Mouse (Mus musculus): ENCODE data around the gene Cyp2c68.
"Not testable (repeated sequence)": the region's sequence is repeated elsewhere in the genome, so short reads cannot be mapped to it uniquely, and the experiment has no call there.

Gene Cyp2c68

DNA sequence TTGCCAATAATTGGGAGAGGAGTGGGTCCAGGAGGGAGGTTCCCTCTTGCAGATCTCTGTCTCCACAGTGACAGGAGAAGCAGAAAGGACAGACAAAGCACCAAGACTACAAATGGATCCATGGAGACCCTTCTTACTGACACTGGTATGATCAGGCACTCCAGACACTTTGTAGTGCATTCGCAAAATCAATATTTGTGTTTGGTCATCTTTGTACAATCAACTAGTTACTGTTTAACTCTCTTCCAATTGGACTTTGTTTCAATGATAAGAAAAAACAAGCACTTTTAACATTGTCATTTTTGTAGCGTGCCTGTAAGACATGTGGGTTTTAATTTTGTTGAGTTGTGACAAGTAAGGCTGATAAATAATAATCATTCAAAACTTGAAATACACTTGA lies at the start of gene Cyp2c68:
Gene Cyp2c68, minus strand, starts transcription at position 135 of the 400 bp plus-strand sequence.
- no peak for DNase-seq (ENCODE audit: extremely low read depth, insufficient read length, low spot score)

DNA sequence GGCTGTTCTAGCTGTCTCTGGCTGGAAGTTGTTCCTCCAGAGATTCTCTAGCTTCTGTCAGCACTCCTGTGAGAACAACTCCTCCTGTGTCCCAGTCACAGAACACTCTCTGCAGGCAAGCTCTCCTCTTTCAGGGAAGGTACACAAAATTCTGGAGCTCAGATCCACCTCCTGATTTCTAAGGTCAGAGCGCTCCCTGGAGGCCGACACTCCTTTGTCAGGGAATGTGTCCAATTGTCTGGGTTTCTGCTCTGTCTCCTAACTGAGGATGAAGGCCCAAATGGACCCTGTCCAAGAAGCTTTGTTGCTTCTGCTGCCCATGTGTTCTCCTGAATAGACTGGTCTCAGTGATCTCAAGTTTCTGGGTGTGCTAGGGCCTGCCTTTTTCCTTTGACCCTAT lies 44.6 kb upstream of the Cyp2c68 start:
- not testable (repeated sequence) for DNase-seq (ENCODE audit: extremely low read depth, insufficient read length, low spot score)

DNA sequence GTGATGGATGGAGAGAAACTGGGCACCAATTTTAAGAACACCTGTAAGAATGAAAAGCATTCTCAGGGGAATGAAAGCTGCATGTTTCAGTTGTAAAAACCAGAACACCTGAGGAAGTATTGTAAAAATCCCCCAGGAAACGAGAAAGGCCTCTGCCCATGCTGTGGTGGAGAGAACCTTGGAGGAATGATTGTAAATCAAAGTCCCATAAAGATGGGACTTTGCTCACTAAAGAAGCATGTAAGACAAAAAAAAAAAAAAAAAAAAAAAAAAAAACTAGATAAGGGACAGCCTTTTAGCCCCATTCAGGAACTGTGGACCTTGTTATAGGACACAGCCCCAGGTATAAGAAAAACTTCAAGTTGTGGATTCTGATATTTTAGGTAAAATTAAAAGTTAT lies 4.5 kb upstream of the Cyp2c68 start:
- DNase-seq (ENCODE audit: extremely low read depth, insufficient read length, low spot score), result no peak

- DNase-seq (ENCODE audit: extremely low read depth, insufficient read length, low spot score), result not testable (repeated sequence)
These were observed 3.5 kb upstream of the Cyp2c68 start for GRCm38 (mm10) chr19:39744361-39744760.

GRCm38 (mm10) chr19:39711116-39711515 lies 29.7 kb downstream of the Cyp2c68 start:
- DNase-seq (ENCODE audit: extremely low read depth, insufficient read length, low spot score), result not testable (repeated sequence)

DNA sequence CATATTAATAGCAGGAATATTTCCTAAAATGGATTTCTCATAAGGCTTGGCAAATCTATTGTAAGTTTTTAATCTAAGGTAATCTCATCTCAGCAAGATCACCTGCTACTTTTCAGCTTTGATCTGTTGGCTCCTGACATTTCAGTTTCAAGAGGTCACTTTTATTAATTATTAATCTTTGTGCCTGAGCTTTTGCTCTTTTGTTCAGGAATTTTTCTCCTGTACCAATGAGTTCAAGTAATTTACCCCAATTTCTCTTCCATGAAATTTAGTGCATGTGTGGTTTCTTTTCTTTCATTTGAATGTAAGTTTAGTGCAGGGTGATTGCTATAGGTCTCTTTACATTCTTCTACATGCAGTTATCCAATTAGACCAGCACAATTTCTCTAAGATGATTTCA lies 75.2 kb downstream of the Cyp2c68 start:
- not testable (repeated sequence) for DNase-seq (ENCODE audit: extremely low read depth, insufficient read length, low spot score)

- DNase-seq (ENCODE audit: extremely low read depth, insufficient read length, low spot score), result no peak
These were observed 88.5 kb downstream of the Cyp2c68 start for GRCm38 (mm10) chr19:39652381-39652780.

GRCm38 (mm10) chr19:39648938-39649337 lies 91.9 kb downstream of the Cyp2c68 start, which contains the start of gene Cyp2c67:
TSS of gene Cyp2c67 (minus strand) at chr19:39649051.
- no peak for DNase-seq (ENCODE audit: extremely low read depth, insufficient read length, low spot score)

- DNase-seq (ENCODE audit: extremely low read depth, insufficient read length, low spot score), result no peak
These were observed 93.3 kb downstream of the Cyp2c68 start for GRCm38 (mm10) chr19:39647519-39647918.

- DNase-seq (ENCODE audit: extremely low read depth, insufficient read length, low spot score), result not testable (repeated sequence)
These were observed 96.3 kb downstream of the Cyp2c68 start for GRCm38 (mm10) chr19:39644551-39644950.
